Mouse (Mus musculus) heart, adult 18-20 months (tissue): Measurements from ENCODE around the gene Pdcd6ip. TPM values are rescaled to one million over a fixed set of nuclear protein-coding genes. Genes with fewer than 3 reads are reported as not detected.

Experiments
- DNase-seq, 2 experiments: peaks; one replicate each; pipeline ENCODE4 v3.0.0; 2021 to 2022; ENCODE audit warnings: mixed read lengths in 1 of 2
- total RNA-seq, 2 experiments: library from RNA; stranded (reverse); gene quantifications; 2 replicates each; pipeline ENCODE4 v1.2.3; 2021

The Pdcd6ip gene
- total RNA-seq, 2 experiments from 2014 or later = 59.2 to 66.5 TPM

GRCm38 (mm10) chr9:113624086-113624485, 84.0 kb downstream of the Pdcd6ip start:
- DNase-seq = no peak

- no peak for DNase-seq
Observed at GRCm38 (mm10) chr9:113617081-113617480, 91.0 kb downstream of the Pdcd6ip start.

GRCm38 (mm10) chr9:113610776-113611175, 97.3 kb downstream of the Pdcd6ip start:
- no peak for DNase-seq

- DNase-seq = no peak
Observed at GRCm38 (mm10) chr9:113602140-113602539, 105.9 kb downstream of the Pdcd6ip start.

Other genes starting within 250 kb of the Pdcd6ip start
- gene Clasp2, start 33.2 kb upstream of the Pdcd6ip start, total RNA-seq = 10 to 100 TPM; 56.2 to 63.4 TPM
- gene Ubp1, start 222.7 kb upstream of the Pdcd6ip start, total RNA-seq = 10 to 100 TPM; 21.8 to 23.4 TPM